Mouse (Mus musculus): ENCODE data around the gene 1700001C19Rik.

GRCm38 (mm10) chr17:47479887-47480286 is 42.7 kb upstream of the 1700001C19Rik start:
- TF ChIP-seq POLR2A (IDR thresholded peaks at IDR 0.05; ENCODE audit: insufficient read depth, low read length): no peak
- TF ChIP-seq EP300 (IDR thresholded peaks at IDR 0.05; ENCODE audit: insufficient read depth, low read depth, low read length): no peak
